Comparison of ENCODE assay signal across 9 mouse cellular contexts in the genomic region with DNA sequence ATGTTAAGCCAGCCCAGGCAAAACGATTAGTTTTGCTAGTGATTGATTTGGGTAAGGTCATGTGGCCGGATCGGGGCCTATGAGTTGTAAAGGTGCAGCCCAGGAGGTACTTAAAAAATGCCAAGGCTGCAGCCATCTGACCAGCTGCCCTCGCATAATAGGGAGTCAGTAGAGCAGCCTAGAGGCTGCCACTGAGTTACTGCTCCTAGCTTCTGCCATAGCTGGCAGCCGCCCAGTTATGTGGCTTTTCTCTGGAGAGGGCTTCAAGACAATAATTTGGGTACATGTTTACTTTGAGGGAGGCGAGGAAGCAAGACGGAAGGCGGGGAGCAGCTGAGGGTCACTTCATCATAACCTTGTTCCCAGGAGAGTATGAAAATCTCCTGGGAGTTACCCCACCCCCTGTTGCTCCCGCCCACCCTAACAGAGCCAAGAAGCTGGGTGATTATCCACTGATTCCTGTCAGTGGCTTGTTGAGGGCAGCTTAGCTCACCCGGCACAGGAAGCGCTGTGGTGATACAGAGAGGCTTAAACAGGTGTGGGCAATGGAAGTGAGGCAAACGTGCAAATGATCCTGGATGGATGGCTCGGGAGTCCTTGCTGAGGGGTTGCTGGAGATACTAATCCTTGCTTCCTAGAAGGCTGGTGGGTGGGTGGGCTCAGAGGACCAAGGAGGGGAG. TPM values are rescaled to one million over a fixed set of nuclear protein-coding genes. Genes with fewer than 3 reads are reported as not detected.
A peak's percentile ranks its signal among the peaks of the same experiment; 100 is the strongest.
DNase-seq lines count a peak whose midpoint lies in the region.
"Had no signal": no experiment of that assay in that cellular context is flagged by ENCODE, and none has a peak within 500 bp of the region (broad histone marks: within the 10 kb centered on the region; RNA-seq: fewer than 3 reads in every experiment).

No protein-coding gene starts in this region.

- intact Hi-C loops in heart, postnatal 14 days (cut with DNase I) = no loop called here

- DNase-seq in adrenal gland, postnatal 10 days = peak; percentile 54
- no peak for DNase-seq in adrenal gland, adult 18-20 months (ENCODE audit: low spot score in 2 of 2)
- DNase-seq in kidney, postnatal 10 days = peak; percentile 57
- DNase-seq in kidney, adult 8-10 months = no peak
- peak; percentile 57 for DNase-seq in embryo, embryonic 10.5 days (ENCODE audit: low spot score)
- DNase-seq in lung, postnatal 10 days = peak; percentile 59
- DNase-seq in ovary, postnatal 14 days (ENCODE audit: low spot score) = no peak
- no peak for DNase-seq in heart, postnatal 14 days
- DNase-seq: cerebellum, adult 2 months had no signal

RNA-seq across cellular contexts. Expression of a gene that starts 30.4 kb away (rescaled TPM):
- total RNA-seq in adrenal gland, postnatal 10 days (2021) = 1 to 10 TPM; 2.5 to 2.7 TPM
- total RNA-seq in adrenal gland, adult 18-20 months (2021) = 1 to 10 TPM; 1.8 to 2.5 TPM
- 1 to 10 TPM in 1 of 2 experiments, under 1 TPM in 1; 0.98 to 1.5 TPM for total RNA-seq in heart, postnatal 14 days (2021)

RNA-seq across cellular contexts. Expression of a gene that starts 41.6 kb away (rescaled TPM):
- total RNA-seq in adrenal gland, postnatal 10 days (2021) = 1 to 10 TPM in 1 of 2 experiments, under 1 TPM in 1; 0.94 to 1.1 TPM
- total RNA-seq in adrenal gland, adult 18-20 months (2021) = 1 to 10 TPM in 1 of 2 experiments, under 1 TPM in 1; 0.60 to 1.6 TPM
- total RNA-seq in heart, postnatal 14 days (2021) = 1 to 10 TPM; 1.2 to 1.4 TPM

Comparison
In these comparisons a context has a peak if more than half of its experiments do, and no peak if none do; other contexts are left out.
1. DNase-seq: peak in adrenal gland, postnatal 10 days (single experiment), kidney, postnatal 10 days (single experiment), embryo, embryonic 10.5 days (single experiment) and lung, postnatal 10 days (single experiment); none in adrenal gland, adult 18-20 months (0 of 2), kidney, adult 8-10 months (0 of 2), ovary, postnatal 14 days (single experiment) and heart, postnatal 14 days (0 of 2).